Mouse (Mus musculus): Measurements from ENCODE around the gene Ahnak2. TPM values are rescaled to one million over a fixed set of nuclear protein-coding genes. Genes with fewer than 3 reads are reported as not detected.

The Ahnak2 gene
- total and polyA plus RNA-seq, 2 experiments from 2014 or later: 2.4 to 10.5 TPM

DNA sequence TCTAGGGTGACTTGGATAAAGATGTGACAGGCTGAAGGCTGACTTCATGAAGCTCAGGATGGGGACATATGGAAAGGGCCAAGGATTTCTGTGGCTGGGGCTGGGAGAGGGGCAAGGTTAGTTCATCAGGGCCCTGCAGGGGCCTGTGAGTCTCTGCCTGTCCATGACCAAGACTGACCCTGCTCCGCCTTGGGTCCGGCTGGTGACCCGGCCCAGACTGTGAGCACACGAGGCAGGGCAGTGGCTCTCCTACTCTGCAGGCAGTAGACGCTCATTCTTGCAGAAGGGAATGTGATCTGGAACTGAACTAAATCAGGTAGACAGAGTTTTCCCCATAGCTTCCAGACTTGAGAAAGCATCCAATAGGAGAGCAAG is 5.7 kb upstream of the Ahnak2 start:
- Histone ChIP-seq H3K36me3 (replicated peaks; ENCODE audit: control insufficient read depth, insufficient read depth, low read length) (no peaks in the 10 kb centered on the region), H3K4me1 (ENCODE audit: control insufficient read depth, insufficient read depth) (peaks cover 26% of the 10 kb centered on the region), H3K4me2 (ENCODE audit: low read depth, low read length) (peak overlapping the region; percentile 83), H3K27me3 (ENCODE audit: control insufficient read depth, insufficient read depth, low read length) (no peaks in the 10 kb centered on the region), H3K4me3 (ENCODE audit: low read depth, low read length) (peak overlapping the region; percentile 58), H3K9me3 (replicated peaks; ENCODE audit: control insufficient read depth, low read length) (no peaks in the 10 kb centered on the region), H3K9ac (replicated peaks; ENCODE audit: low read depth, low read length) (no peak overlapping the region), H3K27ac (ENCODE audit: low read depth) (no peak overlapping the region)
- WGBS: 74% methylated on average over 5 of the region's 5 CpGs
- no peak for TF ChIP-seq EP300 (IDR thresholded peaks at IDR 0.05; ENCODE audit: low read depth)
- no peak for TF ChIP-seq CTCF (IDR thresholded peaks at IDR 0.05; ENCODE audit: low read depth)
- ATAC-seq (ENCODE audit: insufficient read depth, low read depth) (no peak), DNase-seq (ENCODE audit: low spot score) (no peak)

- H3K4me1 ChIP-seq (ENCODE audit: control insufficient read depth, insufficient read depth): peaks cover 26% of the 10 kb centered on the region
- no peaks in the 10 kb centered on the region for H3K27me3 ChIP-seq (ENCODE audit: control insufficient read depth, insufficient read depth, low read length)
- no peak for ATAC-seq (ENCODE audit: insufficient read depth, low read depth)
- H3K4me3 ChIP-seq (ENCODE audit: low read depth, low read length): no peak overlapping the region
- DNase-seq (ENCODE audit: low spot score): no peak
- 80% methylated on average over 4 of the region's 4 CpGs for WGBS
- no peaks in the 10 kb centered on the region for H3K9me3 ChIP-seq (replicated peaks; ENCODE audit: control insufficient read depth, low read length)
- H3K4me2 ChIP-seq (ENCODE audit: low read depth, low read length): no peak overlapping the region
- no peak overlapping the region for H3K9ac ChIP-seq (replicated peaks; ENCODE audit: low read depth, low read length)
- no peaks in the 10 kb centered on the region for H3K36me3 ChIP-seq (replicated peaks; ENCODE audit: control insufficient read depth, insufficient read depth, low read length)
- H3K27ac ChIP-seq (ENCODE audit: low read depth): no peak overlapping the region
- TF ChIP-seq EP300 (IDR thresholded peaks at IDR 0.05; ENCODE audit: low read depth): no peak
- TF ChIP-seq CTCF (IDR thresholded peaks at IDR 0.05; ENCODE audit: low read depth): no peak
Measured at GRCm38 (mm10) chr12:112807796-112808195, 5.3 kb upstream of the Ahnak2 start.

GRCm38 (mm10) chr12:112806044-112806443 is 3.6 kb upstream of the Ahnak2 start:
- H3K4me2 ChIP-seq (ENCODE audit: low read depth, low read length): no peak overlapping the region
- peaks cover 14% of the 10 kb centered on the region for H3K27me3 ChIP-seq (ENCODE audit: control insufficient read depth, insufficient read depth, low read length)
- TF ChIP-seq CTCF (IDR thresholded peaks at IDR 0.05; ENCODE audit: low read depth) (no peak), EP300 (IDR thresholded peaks at IDR 0.05; ENCODE audit: low read depth) (no peak)
- no peak overlapping the region for H3K9ac ChIP-seq (replicated peaks; ENCODE audit: low read depth, low read length)
- WGBS: 51% methylated on average over 6 of the region's 6 CpGs
- no peaks in the 10 kb centered on the region for H3K9me3 ChIP-seq (replicated peaks; ENCODE audit: control insufficient read depth, low read length)
- H3K36me3 ChIP-seq (replicated peaks; ENCODE audit: control insufficient read depth, insufficient read depth, low read length): no peaks in the 10 kb centered on the region
- no peak overlapping the region for H3K27ac ChIP-seq (ENCODE audit: low read depth)
- H3K4me3 ChIP-seq (ENCODE audit: low read depth, low read length): no peak overlapping the region
- DNase-seq (ENCODE audit: low spot score): no peak
- ATAC-seq (ENCODE audit: insufficient read depth, low read depth): no peak
- peaks cover 27% of the 10 kb centered on the region for H3K4me1 ChIP-seq (ENCODE audit: control insufficient read depth, insufficient read depth)

- ATAC-seq (ENCODE audit: insufficient read depth, low read depth) (no peak), DNase-seq (ENCODE audit: low spot score) (no peak)
- H3K36me3 ChIP-seq (replicated peaks; ENCODE audit: control insufficient read depth, insufficient read depth, low read length): no peaks in the 10 kb centered on the region
- TF ChIP-seq EP300 (IDR thresholded peaks at IDR 0.05; ENCODE audit: low read depth) (no peak), CTCF (IDR thresholded peaks at IDR 0.05; ENCODE audit: low read depth) (no peak)
- H3K9me3 ChIP-seq (replicated peaks; ENCODE audit: control insufficient read depth, low read length): no peaks in the 10 kb centered on the region
- peaks cover 10% of the 10 kb centered on the region for H3K4me1 ChIP-seq (ENCODE audit: control insufficient read depth, insufficient read depth)
- 22% methylated on average over 13 of the region's 13 CpGs for WGBS
- no peak overlapping the region for H3K4me3 ChIP-seq (ENCODE audit: low read depth, low read length)
- peaks cover 18% of the 10 kb centered on the region for H3K27me3 ChIP-seq (ENCODE audit: control insufficient read depth, insufficient read depth, low read length)
- no peak overlapping the region for H3K9ac ChIP-seq (replicated peaks; ENCODE audit: low read depth, low read length)
- no peak overlapping the region for H3K4me2 ChIP-seq (ENCODE audit: low read depth, low read length)
- no peak overlapping the region for H3K27ac ChIP-seq (ENCODE audit: low read depth)
Measured at GRCm38 (mm10) chr12:112804046-112804445, 1.6 kb upstream of the Ahnak2 start.

DNA sequence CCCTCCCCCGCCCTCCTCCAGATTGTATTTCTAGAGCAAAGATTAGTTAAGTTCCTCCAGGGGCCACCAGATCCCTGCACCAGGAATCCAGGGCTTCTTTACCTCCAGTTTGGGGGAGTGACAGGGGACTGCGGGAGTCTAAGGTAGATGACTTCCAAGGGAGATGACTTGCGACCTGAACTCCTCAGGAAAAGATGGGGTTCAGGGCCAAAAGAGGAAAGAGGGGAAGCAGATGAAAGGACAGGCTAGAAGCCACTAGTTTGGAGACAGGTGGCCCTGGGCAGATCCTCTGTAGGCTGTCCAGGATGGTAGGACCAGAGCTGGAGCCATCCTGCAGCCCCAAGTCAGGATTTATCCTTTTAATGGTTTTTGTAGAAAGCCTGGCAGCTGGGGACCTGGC is 460 bp upstream of the Ahnak2 start:
- peaks cover 18% of the 10 kb centered on the region for H3K27me3 ChIP-seq (ENCODE audit: control insufficient read depth, insufficient read depth, low read length)
- H3K36me3 ChIP-seq (replicated peaks; ENCODE audit: control insufficient read depth, insufficient read depth, low read length): no peaks in the 10 kb centered on the region

DNA sequence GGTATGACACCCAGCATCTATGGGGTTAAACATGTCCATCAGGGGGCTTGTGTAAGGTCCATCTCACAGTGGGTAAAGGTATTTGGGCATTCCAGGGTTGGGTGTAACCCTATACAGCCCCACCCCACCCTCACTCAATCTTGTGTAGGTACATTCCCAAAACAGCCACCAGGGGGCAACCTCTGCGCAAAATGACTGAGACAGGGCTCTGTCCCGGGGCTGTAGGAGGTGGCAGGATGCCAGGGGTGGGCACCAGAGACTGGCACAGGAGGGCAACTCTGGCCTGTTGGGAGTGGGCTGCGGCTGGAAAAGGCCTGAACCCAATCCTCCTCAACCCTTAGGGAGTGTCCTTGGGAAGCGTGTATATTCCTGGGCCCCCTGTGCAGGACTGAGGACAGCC is 2.0 kb downstream of the Ahnak2 start:
- Histone ChIP-seq H3K4me3 (ENCODE audit: low read depth, low read length) (no peak overlapping the region), H3K27ac (ENCODE audit: low read depth) (no peak overlapping the region), H3K4me2 (ENCODE audit: low read depth, low read length) (no peak overlapping the region), H3K36me3 (replicated peaks; ENCODE audit: control insufficient read depth, insufficient read depth, low read length) (no peaks in the 10 kb centered on the region), H3K4me1 (ENCODE audit: control insufficient read depth, insufficient read depth) (peaks cover 19% of the 10 kb centered on the region), H3K27me3 (ENCODE audit: control insufficient read depth, insufficient read depth, low read length) (peaks cover 18% of the 10 kb centered on the region), H3K9ac (replicated peaks; ENCODE audit: low read depth, low read length) (no peak overlapping the region), H3K9me3 (replicated peaks; ENCODE audit: control insufficient read depth, low read length) (no peaks in the 10 kb centered on the region)
- TF ChIP-seq CTCF (IDR thresholded peaks at IDR 0.05; ENCODE audit: low read depth) (peak; percentile 75), EP300 (IDR thresholded peaks at IDR 0.05; ENCODE audit: low read depth) (no peak)
- DNase-seq (ENCODE audit: low spot score) (no peak), ATAC-seq (ENCODE audit: insufficient read depth, low read depth) (0 out of 2 replicates have a peak, but pooled peaks have one; percentile 21)
- 3% methylated on average over 4 of the region's 4 CpGs for WGBS

More for the DNA sequence above, 460 bp upstream of the Ahnak2 start:
- WGBS: 35% methylated on average over 3 of the region's 3 CpGs
- no peak overlapping the region for H3K4me2 ChIP-seq (ENCODE audit: low read depth, low read length)
- DNase-seq (ENCODE audit: low spot score): no peak
- no peak for TF ChIP-seq CTCF (IDR thresholded peaks at IDR 0.05; ENCODE audit: low read depth)
- TF ChIP-seq EP300 (IDR thresholded peaks at IDR 0.05; ENCODE audit: low read depth): no peak
- H3K27ac ChIP-seq (ENCODE audit: low read depth): no peak overlapping the region
- no peak overlapping the region for H3K9ac ChIP-seq (replicated peaks; ENCODE audit: low read depth, low read length)
- ATAC-seq (ENCODE audit: insufficient read depth, low read depth): no peak
- peaks cover 10% of the 10 kb centered on the region for H3K4me1 ChIP-seq (ENCODE audit: control insufficient read depth, insufficient read depth)
- no peak overlapping the region for H3K4me3 ChIP-seq (ENCODE audit: low read depth, low read length)
- no peaks in the 10 kb centered on the region for H3K9me3 ChIP-seq (replicated peaks; ENCODE audit: control insufficient read depth, low read length)

Data from heart, postnatal 0 days (tissue).